Mouse (Mus musculus) liver, embryonic 13.5 days (tissue): ENCODE results near the gene Adamts7. TPM values are rescaled to one million over a fixed set of nuclear protein-coding genes. Genes with fewer than 3 reads are reported as not detected.

Experiments used
- ATAC-seq: fragments of 200-750 bp; cut with Nextera tagmentation; 2 replicates; pipeline ENCODE4 v1.8.0; 2017; ENCODE audit warnings: low read depth, mild to moderate bottlenecking, moderate number of reproducible peaks, moderate library complexity
- DNase-seq: peaks from one replicate; pipeline ENCODE4 v3.0.0; 2022
- H3K27ac ChIP-seq: fragments of 300-500 bp; sonication (generic); 2 replicates; pipeline ENCODE4 v1.5.1; 2015; ENCODE audit warnings: moderate library complexity, mild to moderate bottlenecking, inconsistent platforms
- H3K27me3 ChIP-seq: fragments of 300-500 bp; sonication (generic); 2 replicates; pipeline ENCODE4 v1.6.1; 2015; ENCODE audit warnings: mild to moderate bottlenecking, inconsistent platforms
- H3K36me3 ChIP-seq: fragments of 300-500 bp; sonication (generic); 2 replicates; pipeline ENCODE4 v1.6.1; 2015; ENCODE audit warnings: mild to moderate bottlenecking, inconsistent platforms
- H3K4me1 ChIP-seq: fragments of 300-500 bp; sonication (generic); replicated peaks from 2 replicates; pipeline ENCODE4 v1.6.1; 2015; ENCODE audit warnings: inconsistent platforms
- H3K4me2 ChIP-seq: fragments of 300-500 bp; sonication (generic); 2 replicates; pipeline ENCODE4 v1.6.1; 2015; ENCODE audit warnings: inconsistent platforms, mild to moderate bottlenecking, moderate library complexity
- H3K4me3 ChIP-seq: fragments of 300-500 bp; sonication (generic); replicated peaks from 2 replicates; pipeline ENCODE4 v1.5.1; 2015; ENCODE audit warnings: mild to moderate bottlenecking, inconsistent platforms
- H3K9ac ChIP-seq: fragments of 300-500 bp; sonication (generic); 2 replicates; pipeline ENCODE4 v1.6.1; 2015; ENCODE audit warnings: mild to moderate bottlenecking, inconsistent platforms
- H3K9me3 ChIP-seq: fragments of 300-500 bp; sonication (generic); replicated peaks from 2 replicates; pipeline ENCODE4 v1.6.1; 2016; ENCODE audit warnings: inconsistent platforms
- WGBS: fragments of 180-500 bp; shearing (Covaris S2); methylation state at CpG from one replicate; pipeline ENCODE4 v1.1.7; 2015; ENCODE audit not compliant: insufficient replicate concordance; 5-methylcytosine and 5-hydroxymethylcytosine counted together
- polyA plus RNA-seq: library from polyadenylated mRNA; unstranded; fragments of >200 nt; fragmentation: Nextera tagmentation; extraction: Ambion mirVana; gene quantifications from 2 replicates; pipeline ENCODE4 v1.2.1, GENCODE M21; 2015

Adamts7 gene
- polyA plus RNA-seq, result 0.71 and 1.4 TPM in 2 replicates

GRCm38 (mm10) chr9:90162926-90163748, at the start of gene Adamts7:
Gene Adamts7 (plus strand): TSS chr9:90163069.
- Histone ChIP-seq H3K27ac (no peak within 1 kb of the TSS), H3K27me3 (peaks cover 52% of the 10 kb centered on the region), H3K4me1 (peaks cover 17% of the 10 kb centered on the region; the same call in 1 of the 2 replicates), H3K9ac (peak within 1 kb of the TSS; percentile 8; the same call in 1 of the 2 replicates), H3K4me3 (peak within 1 kb of the TSS; percentile 61), H3K9me3 (no peaks in the 10 kb centered on the region), H3K36me3 (no peaks in the 10 kb centered on the region), H3K4me2 (peak within 1 kb of the TSS; percentile 80)
- DNase-seq, result no peak
- peak; percentile 37 for ATAC-seq
- WGBS, result under 1% methylated on average over 57 of the region's 60 CpGs

- 1% methylated on average over 13 of the region's 13 CpGs for WGBS
- no peak for DNase-seq
- Histone ChIP-seq H3K27ac (peak overlapping the region; percentile 99), H3K9me3 (no peaks in the 10 kb centered on the region), H3K27me3 (no peaks in the 10 kb centered on the region), H3K4me2 (peak overlapping the region; percentile 88), H3K4me1 (peaks cover 54% of the 10 kb centered on the region), H3K9ac (peak overlapping the region; percentile 97), H3K4me3 (peak overlapping the region; percentile 98), H3K36me3 (peaks cover 15% of the 10 kb centered on the region)
- no peak for ATAC-seq
Measured at GRCm38 (mm10) chr9:90113151-90113550, 49.7 kb upstream of the Adamts7 start.

GRCm38 (mm10) chr9:90113651-90114566, 49.0 kb upstream of the Adamts7 start:
- peak overlapping the region; percentile 98 for H3K4me3 ChIP-seq
- no peaks in the 10 kb centered on the region for H3K9me3 ChIP-seq
- ATAC-seq, result peak; percentile 77
- peak overlapping the region; percentile 88 for H3K4me2 ChIP-seq
- WGBS, result under 1% methylated on average over 82 of the region's 82 CpGs
- peaks cover 46% of the 10 kb centered on the region for H3K4me1 ChIP-seq
- peak; percentile 87 for DNase-seq
- no peaks in the 10 kb centered on the region for H3K27me3 ChIP-seq
- H3K36me3 ChIP-seq, result peaks cover 7% of the 10 kb centered on the region
- H3K9ac ChIP-seq, result peak overlapping the region; percentile 97
- peak overlapping the region; percentile 99 for H3K27ac ChIP-seq

GRCm38 (mm10) chr9:90114567-90115307, 48.1 kb upstream of the Adamts7 start, which contains the start of gene Morf4l1:
Gene Morf4l1 (minus strand): TSS chr9:90114774.
- Histone ChIP-seq H3K27me3 (no peaks in the 10 kb centered on the region), H3K4me3 (peak within 1 kb of the TSS; percentile 98), H3K9ac (peak within 1 kb of the TSS; percentile 97), H3K27ac (peak within 1 kb of the TSS; percentile 99), H3K4me2 (peak within 1 kb of the TSS; percentile 88), H3K36me3 (no peaks in the 10 kb centered on the region), H3K4me1 (peaks cover 38% of the 10 kb centered on the region), H3K9me3 (no peaks in the 10 kb centered on the region)
- peak; percentile 93 for ATAC-seq
- WGBS, result under 1% methylated on average over 40 of the region's 40 CpGs
- peak; percentile 93 for DNase-seq

GRCm38 (mm10) chr9:90115308-90115700, 47.6 kb upstream of the Adamts7 start:
- no peaks in the 10 kb centered on the region for H3K27me3 ChIP-seq
- ATAC-seq, result no peak
- H3K36me3 ChIP-seq, result no peaks in the 10 kb centered on the region
- H3K9me3 ChIP-seq, result no peaks in the 10 kb centered on the region
- H3K9ac ChIP-seq, result peak overlapping the region; percentile 71
- H3K4me3 ChIP-seq, result peak overlapping the region; percentile 98
- peak overlapping the region; percentile 81 for H3K4me2 ChIP-seq
- DNase-seq, result no peak
- no peak overlapping the region for H3K27ac ChIP-seq
- peaks cover 33% of the 10 kb centered on the region for H3K4me1 ChIP-seq

GRCm38 (mm10) chr9:90117234-90117633, 45.6 kb upstream of the Adamts7 start:
- no peak overlapping the region for H3K27ac ChIP-seq
- no peak overlapping the region for H3K9ac ChIP-seq
- DNase-seq (no peak), ATAC-seq (no peak)
- no peak overlapping the region for H3K4me3 ChIP-seq
- H3K4me2 ChIP-seq, result no peak overlapping the region
- no peaks in the 10 kb centered on the region for H3K9me3 ChIP-seq
- H3K4me1 ChIP-seq, result peaks cover 15% of the 10 kb centered on the region
- H3K27me3 ChIP-seq, result no peaks in the 10 kb centered on the region
- no peaks in the 10 kb centered on the region for H3K36me3 ChIP-seq

GRCm38 (mm10) chr9:90122246-90122740, 40.6 kb upstream of the Adamts7 start:
- WGBS, result 55% methylated on average over 4 of the region's 4 CpGs
- Histone ChIP-seq H3K36me3 (no peaks in the 10 kb centered on the region), H3K27ac (no peak overlapping the region), H3K9ac (no peak overlapping the region), H3K27me3 (no peaks in the 10 kb centered on the region), H3K4me3 (no peak overlapping the region), H3K4me1 (peaks cover 14% of the 10 kb centered on the region), H3K4me2 (no peak overlapping the region), H3K9me3 (no peaks in the 10 kb centered on the region)
- DNase-seq (no peak), ATAC-seq (no peak)

- ATAC-seq (no peak), DNase-seq (no peak)
- no peak overlapping the region for H3K27ac ChIP-seq
- peaks cover 14% of the 10 kb centered on the region; the same call in 1 of the 2 replicates for H3K4me1 ChIP-seq
- WGBS, result 51% methylated on average over 11 of the region's 11 CpGs
- no peaks in the 10 kb centered on the region for H3K27me3 ChIP-seq
- no peak overlapping the region for H3K4me2 ChIP-seq
- H3K36me3 ChIP-seq, result no peaks in the 10 kb centered on the region
- H3K9me3 ChIP-seq, result no peaks in the 10 kb centered on the region
- no peak overlapping the region for H3K4me3 ChIP-seq
- no peak overlapping the region for H3K9ac ChIP-seq
Measured at GRCm38 (mm10) chr9:90124156-90124872, 38.6 kb upstream of the Adamts7 start.

- no peaks in the 10 kb centered on the region for H3K27me3 ChIP-seq
- DNase-seq, result no peak
- 48% methylated on average over 8 of the region's 8 CpGs for WGBS
- no peak overlapping the region for H3K9ac ChIP-seq
- H3K36me3 ChIP-seq, result no peaks in the 10 kb centered on the region
- ATAC-seq, result no peak
- H3K4me3 ChIP-seq, result no peak overlapping the region
- no peak overlapping the region for H3K27ac ChIP-seq
- no peaks in the 10 kb centered on the region for H3K9me3 ChIP-seq
- H3K4me1 ChIP-seq, result peaks cover 14% of the 10 kb centered on the region; the same call in 1 of the 2 replicates
- H3K4me2 ChIP-seq, result 0 out of 2 replicates have a peak overlapping the region, but pooled peaks have one; percentile 6
Measured at GRCm38 (mm10) chr9:90124873-90125245, 38.0 kb upstream of the Adamts7 start.

GRCm38 (mm10) chr9:90125416-90126099, 37.3 kb upstream of the Adamts7 start:
- Histone ChIP-seq H3K36me3 (no peaks in the 10 kb centered on the region), H3K27me3 (no peaks in the 10 kb centered on the region), H3K27ac (0 out of 2 replicates have a peak overlapping the region, but pooled peaks have one; percentile 34), H3K9ac (peak overlapping the region; percentile 63), H3K9me3 (no peaks in the 10 kb centered on the region), H3K4me3 (peak overlapping the region; percentile 55), H3K4me1 (peaks cover 14% of the 10 kb centered on the region; the same call in 1 of the 2 replicates), H3K4me2 (peak overlapping the region; percentile 69)
- 13% methylated on average over 7 of the region's 7 CpGs for WGBS
- DNase-seq (peak; percentile 12), ATAC-seq (no peak)
